Mouse (Mus musculus) heart, postnatal 36 days (tissue): ENCODE results near the gene Rfwd3. TPM values are rescaled to one million over a fixed set of nuclear protein-coding genes. Genes with fewer than 3 reads are reported as not detected.
"Not testable (repeated sequence)": the region's sequence is repeated elsewhere in the genome, so short reads cannot be mapped to it uniquely, and the experiment has no call there.

Experiments used
- DNase-seq, 2 experiments: peaks; one replicate each; pipeline ENCODE4 v3.0.0; 2021 to 2022
- intact Hi-C: fragments of 180-260 bp; cut with DNase I; formaldehyde crosslinking; loops from one replicate; pipeline ENCODE4 v1.15.1; 2025
- total RNA-seq, 2 experiments: library from RNA; stranded (reverse); gene quantifications; 2 replicates each; pipeline ENCODE4 v1.2.3; 2021

Rfwd3 gene
- total RNA-seq: 10 to 100 TPM; 16.7 to 21.3 TPM

GRCm38 (mm10) chr8:111299821-111300568 lies at the start of gene Rfwd3:
TSS of gene Rfwd3 (minus strand) at chr8:111300222.
- DNase-seq: peak; percentile 93 to 94
- intact Hi-C loops: loop anchor here (5.0 kb wide), 1 partner anchor 38 kb away; no protein-coding TSS in a partner anchor

- intact Hi-C loops: loop anchor here (1.0 to 10.0 kb wide), 5 partner anchors 96 to 492 kb away; partner anchors contain the start of gene Znrf1
- DNase-seq: peak; percentile 83 to 87
Observed at GRCm38 (mm10) chr8:111343225-111343624, 43.2 kb upstream of the Rfwd3 start.

- DNase-seq: no peak
- intact Hi-C loops: loop anchor here (5.0 to 10.0 kb wide), 3 partner anchors 197 to 495 kb away; partner anchors contain the start of gene Znrf1
Observed at GRCm38 (mm10) chr8:111340186-111340585, 40.2 kb upstream of the Rfwd3 start.

GRCm38 (mm10) chr8:111338370-111339208 lies 38.6 kb upstream of the Rfwd3 start:
- intact Hi-C loops: no loop called here
- no peak for DNase-seq

- intact Hi-C loops: no loop called here
- peak; percentile 58 to 67 for DNase-seq
Observed at GRCm38 (mm10) chr8:111337890-111338347, 37.9 kb upstream of the Rfwd3 start, which contains the start of gene Mlkl. TSS of gene Mlkl (minus strand) at chr8:111338177.

GRCm38 (mm10) chr8:111337311-111337889 lies 37.4 kb upstream of the Rfwd3 start:
- DNase-seq: peak in 1 of 2 experiments; percentile 18
- intact Hi-C loops: no loop called here

- intact Hi-C loops: no loop called here
Observed at GRCm38 (mm10) chr8:111336692-111337091, 36.7 kb upstream of the Rfwd3 start.

GRCm38 (mm10) chr8:111325222-111325790 lies 25.3 kb upstream of the Rfwd3 start:
- intact Hi-C loops: no loop called here
- DNase-seq: no peak

More at GRCm38 (mm10) chr8:111336692-111337091, 36.7 kb upstream of the Rfwd3 start:
- no peak for DNase-seq

- DNase-seq: no peak
- intact Hi-C loops: no loop called here
Observed at GRCm38 (mm10) chr8:111314729-111315128, 14.7 kb upstream of the Rfwd3 start.

GRCm38 (mm10) chr8:111313961-111314360 lies 13.9 kb upstream of the Rfwd3 start:
- intact Hi-C loops, DNase-seq: not testable (repeated sequence)

- DNase-seq: no peak
- intact Hi-C loops: no loop called here
Observed at GRCm38 (mm10) chr8:111312758-111313162, 12.7 kb upstream of the Rfwd3 start.

- DNase-seq, intact Hi-C loops: not testable (repeated sequence)
Observed at GRCm38 (mm10) chr8:111310006-111310405, 10.0 kb upstream of the Rfwd3 start.

GRCm38 (mm10) chr8:111305031-111305730 lies 5.2 kb upstream of the Rfwd3 start:
- intact Hi-C loops: no loop called here
- DNase-seq: peak in 1 of 2 experiments; percentile 11

- DNase-seq: no peak
- intact Hi-C loops: no loop called here
Observed at GRCm38 (mm10) chr8:111304359-111304758, 4.3 kb upstream of the Rfwd3 start.

GRCm38 (mm10) chr8:111303076-111303803 lies 3.2 kb upstream of the Rfwd3 start:
- intact Hi-C loops, DNase-seq: not testable (repeated sequence)

GRCm38 (mm10) chr8:111300597-111301546 lies 850 bp upstream of the Rfwd3 start:
- DNase-seq: no peak
- intact Hi-C loops: no loop called here

- intact Hi-C loops: loop anchor here (5.0 kb wide), 1 partner anchor 37 kb away; no protein-coding TSS in a partner anchor
Observed at GRCm38 (mm10) chr8:111299363-111299820, 630 bp downstream of the Rfwd3 start.

GRCm38 (mm10) chr8:111298011-111298410 lies 2.0 kb downstream of the Rfwd3 start:
- DNase-seq: no peak
- intact Hi-C loops: loop anchor here (5.0 kb wide), 1 partner anchor 36 kb away; no protein-coding TSS in a partner anchor

More at GRCm38 (mm10) chr8:111299363-111299820, 630 bp downstream of the Rfwd3 start:
- peak; percentile 65 to 69 for DNase-seq
